Mouse (Mus musculus): ENCODE results near the gene Pdzd3. TPM values are rescaled to one million over a fixed set of nuclear protein-coding genes. Genes with fewer than 3 reads are reported as not detected.

Gene Pdzd3
- polyA plus RNA-seq, 1 experiment: not detected

GRCm38 (mm10) chr9:44250445-44250844, 826 bp downstream of the Pdzd3 start:
- Histone ChIP-seq H3K27me3 (ENCODE audit: control insufficient read depth, insufficient read depth, low read length) (no peaks in the 10 kb centered on the region), H3K36me3 (ENCODE audit: control insufficient read depth, insufficient read depth, low read length) (no peaks in the 10 kb centered on the region), H3K27ac (ENCODE audit: control insufficient read depth, insufficient read depth, low read depth, low read length) (no peak overlapping the region), H3K4me3 (ENCODE audit: control insufficient read depth, low read depth, low read length) (no peak overlapping the region), H3K4me1 (ENCODE audit: control insufficient read depth, insufficient read depth, low read length) (peaks cover 9% of the 10 kb centered on the region)
- TF ChIP-seq CTCF (IDR thresholded peaks at IDR 0.05; ENCODE audit: control insufficient read depth, insufficient read depth, insufficient replicate concordance, low read depth, low read length) (no peak), POLR2A (IDR thresholded peaks at IDR 0.05; ENCODE audit: control insufficient read depth, low read depth, low read length) (no peak)

GRCm38 (mm10) chr9:44249181-44250146, 1.8 kb downstream of the Pdzd3 start:
- no peak for TF ChIP-seq POLR2A (IDR thresholded peaks at IDR 0.05; ENCODE audit: control insufficient read depth, low read depth, low read length)
- TF ChIP-seq CTCF (IDR thresholded peaks at IDR 0.05; ENCODE audit: control insufficient read depth, insufficient read depth, insufficient replicate concordance, low read depth, low read length): peak; percentile 54; the same call in 1 of the 2 replicates
- H3K27ac ChIP-seq (ENCODE audit: control insufficient read depth, insufficient read depth, low read depth, low read length): no peak overlapping the region
- H3K36me3 ChIP-seq (ENCODE audit: control insufficient read depth, insufficient read depth, low read length): no peaks in the 10 kb centered on the region
- H3K27me3 ChIP-seq (ENCODE audit: control insufficient read depth, insufficient read depth, low read length): no peaks in the 10 kb centered on the region
- H3K4me3 ChIP-seq (ENCODE audit: control insufficient read depth, low read depth, low read length): no peak overlapping the region
- peaks cover 9% of the 10 kb centered on the region for H3K4me1 ChIP-seq (ENCODE audit: control insufficient read depth, insufficient read depth, low read length)

GRCm38 (mm10) chr9:44247907-44248306, 3.4 kb downstream of the Pdzd3 start:
- Histone ChIP-seq H3K27me3 (ENCODE audit: control insufficient read depth, insufficient read depth, low read length) (no peaks in the 10 kb centered on the region), H3K4me3 (ENCODE audit: control insufficient read depth, low read depth, low read length) (no peak overlapping the region), H3K36me3 (ENCODE audit: control insufficient read depth, insufficient read depth, low read length) (no peaks in the 10 kb centered on the region), H3K4me1 (ENCODE audit: control insufficient read depth, insufficient read depth, low read length) (peaks cover 9% of the 10 kb centered on the region), H3K27ac (ENCODE audit: control insufficient read depth, insufficient read depth, low read depth, low read length) (no peak overlapping the region)
- no peak for TF ChIP-seq CTCF (IDR thresholded peaks at IDR 0.05; ENCODE audit: control insufficient read depth, insufficient read depth, insufficient replicate concordance, low read depth, low read length)
- no peak for TF ChIP-seq POLR2A (IDR thresholded peaks at IDR 0.05; ENCODE audit: control insufficient read depth, low read depth, low read length)

GRCm38 (mm10) chr9:44243621-44244020, 7.7 kb downstream of the Pdzd3 start:
- Histone ChIP-seq H3K27me3 (ENCODE audit: control insufficient read depth, insufficient read depth, low read length) (no peaks in the 10 kb centered on the region), H3K4me1 (ENCODE audit: control insufficient read depth, insufficient read depth, low read length) (peaks cover 4% of the 10 kb centered on the region), H3K4me3 (ENCODE audit: control insufficient read depth, low read depth, low read length) (no peak overlapping the region), H3K36me3 (ENCODE audit: control insufficient read depth, insufficient read depth, low read length) (no peaks in the 10 kb centered on the region), H3K27ac (ENCODE audit: control insufficient read depth, insufficient read depth, low read depth, low read length) (no peak overlapping the region)
- no peak for TF ChIP-seq CTCF (IDR thresholded peaks at IDR 0.05; ENCODE audit: control insufficient read depth, insufficient read depth, insufficient replicate concordance, low read depth, low read length)
- TF ChIP-seq POLR2A (IDR thresholded peaks at IDR 0.05; ENCODE audit: control insufficient read depth, low read depth, low read length): no peak

GRCm38 (mm10) chr9:44241418-44241817, 9.9 kb downstream of the Pdzd3 start:
- Histone ChIP-seq H3K27ac (ENCODE audit: control insufficient read depth, insufficient read depth, low read depth, low read length) (no peak overlapping the region), H3K4me3 (ENCODE audit: control insufficient read depth, low read depth, low read length) (no peak overlapping the region), H3K27me3 (ENCODE audit: control insufficient read depth, insufficient read depth, low read length) (no peaks in the 10 kb centered on the region), H3K4me1 (ENCODE audit: control insufficient read depth, insufficient read depth, low read length) (peaks cover 7% of the 10 kb centered on the region), H3K36me3 (ENCODE audit: control insufficient read depth, insufficient read depth, low read length) (peaks cover 1% of the 10 kb centered on the region; the same call in 1 of the 2 replicates)
- TF ChIP-seq POLR2A (IDR thresholded peaks at IDR 0.05; ENCODE audit: control insufficient read depth, low read depth, low read length): no peak
- no peak for TF ChIP-seq CTCF (IDR thresholded peaks at IDR 0.05; ENCODE audit: control insufficient read depth, insufficient read depth, insufficient replicate concordance, low read depth, low read length)

GRCm38 (mm10) chr9:44240911-44241310, 10.4 kb downstream of the Pdzd3 start:
- TF ChIP-seq CTCF (IDR thresholded peaks at IDR 0.05; ENCODE audit: control insufficient read depth, insufficient read depth, insufficient replicate concordance, low read depth, low read length) (no peak), POLR2A (IDR thresholded peaks at IDR 0.05; ENCODE audit: control insufficient read depth, low read depth, low read length) (no peak)
- Histone ChIP-seq H3K27ac (ENCODE audit: control insufficient read depth, insufficient read depth, low read depth, low read length) (no peak overlapping the region), H3K4me1 (ENCODE audit: control insufficient read depth, insufficient read depth, low read length) (peaks cover 7% of the 10 kb centered on the region), H3K4me3 (ENCODE audit: control insufficient read depth, low read depth, low read length) (no peak overlapping the region), H3K36me3 (ENCODE audit: control insufficient read depth, insufficient read depth, low read length) (peaks cover 1% of the 10 kb centered on the region; the same call in 1 of the 2 replicates), H3K27me3 (ENCODE audit: control insufficient read depth, insufficient read depth, low read length) (no peaks in the 10 kb centered on the region)

GRCm38 (mm10) chr9:44240399-44240798, 10.9 kb downstream of the Pdzd3 start, which contains the start of gene Ccdc153:
TSS of gene Ccdc153 (plus strand) at chr9:44240676.
- Histone ChIP-seq H3K36me3 (ENCODE audit: control insufficient read depth, insufficient read depth, low read length) (peaks cover 1% of the 10 kb centered on the region; the same call in 1 of the 2 replicates), H3K4me3 (ENCODE audit: control insufficient read depth, low read depth, low read length) (no peak within 1 kb of the TSS), H3K4me1 (ENCODE audit: control insufficient read depth, insufficient read depth, low read length) (peaks cover 7% of the 10 kb centered on the region), H3K27ac (ENCODE audit: control insufficient read depth, insufficient read depth, low read depth, low read length) (no peak within 1 kb of the TSS), H3K27me3 (ENCODE audit: control insufficient read depth, insufficient read depth, low read length) (no peaks in the 10 kb centered on the region)
- TF ChIP-seq POLR2A (IDR thresholded peaks at IDR 0.05; ENCODE audit: control insufficient read depth, low read depth, low read length): no peak
- no peak for TF ChIP-seq CTCF (IDR thresholded peaks at IDR 0.05; ENCODE audit: control insufficient read depth, insufficient read depth, insufficient replicate concordance, low read depth, low read length)

Data from testis, adult 2 months (tissue).